Mouse (Mus musculus) right cerebral cortex, postnatal 4 days (tissue): ENCODE data around the gene Nfix.

Source experiments
- DNase-seq: peaks from one replicate; pipeline ENCODE4 v3.0.0-alpha.2; 2022

Gene Nfix

GRCm38 (mm10) chr8:84760405-84760805, 39.7 kb downstream of the Nfix start:
- no peak for DNase-seq

GRCm38 (mm10) chr8:84759718-84760117, 40.4 kb downstream of the Nfix start:
- DNase-seq, result no peak

- DNase-seq, result no peak
Measured at GRCm38 (mm10) chr8:84759126-84759525, 41.0 kb downstream of the Nfix start.

- no peak for DNase-seq
Measured at GRCm38 (mm10) chr8:84758308-84758707, 41.8 kb downstream of the Nfix start.

- no peak for DNase-seq
Measured at GRCm38 (mm10) chr8:84757501-84757900, 42.6 kb downstream of the Nfix start.

- no peak for DNase-seq
Measured at GRCm38 (mm10) chr8:84752734-84753582, 47.2 kb downstream of the Nfix start.

- DNase-seq, result no peak
Measured at GRCm38 (mm10) chr8:84749519-84749918, 50.6 kb downstream of the Nfix start.

- DNase-seq, result no peak
Measured at GRCm38 (mm10) chr8:84745032-84745925, 54.9 kb downstream of the Nfix start.

- DNase-seq, result peak; percentile 73
Measured at GRCm38 (mm10) chr8:84743517-84744420, 56.4 kb downstream of the Nfix start.

GRCm38 (mm10) chr8:84743054-84743415, 57.1 kb downstream of the Nfix start:
- no peak for DNase-seq

GRCm38 (mm10) chr8:84742171-84743053, 57.7 kb downstream of the Nfix start:
- DNase-seq, result no peak

- DNase-seq, result no peak
Measured at GRCm38 (mm10) chr8:84740895-84741843, 59.0 kb downstream of the Nfix start.

- no peak for DNase-seq
Measured at GRCm38 (mm10) chr8:84739401-84739742, 60.8 kb downstream of the Nfix start.

- DNase-seq, result no peak
Measured at GRCm38 (mm10) chr8:84738715-84739400, 61.3 kb downstream of the Nfix start.

GRCm38 (mm10) chr8:84738266-84738665, 61.9 kb downstream of the Nfix start:
- DNase-seq, result no peak

GRCm38 (mm10) chr8:84737608-84738007, 62.5 kb downstream of the Nfix start:
- DNase-seq, result peak; percentile 79

- DNase-seq, result no peak
Measured at GRCm38 (mm10) chr8:84736521-84736920, 63.6 kb downstream of the Nfix start.

- no peak for DNase-seq
Measured at GRCm38 (mm10) chr8:84735597-84735996, 64.5 kb downstream of the Nfix start.

- DNase-seq, result no peak
Measured at GRCm38 (mm10) chr8:84734680-84735079, 65.5 kb downstream of the Nfix start.

- DNase-seq, result no peak
Measured at GRCm38 (mm10) chr8:84733959-84734358, 66.2 kb downstream of the Nfix start.
